Comparison of ENCODE assay signal across 19 mouse cellular contexts in the genomic region with DNA sequence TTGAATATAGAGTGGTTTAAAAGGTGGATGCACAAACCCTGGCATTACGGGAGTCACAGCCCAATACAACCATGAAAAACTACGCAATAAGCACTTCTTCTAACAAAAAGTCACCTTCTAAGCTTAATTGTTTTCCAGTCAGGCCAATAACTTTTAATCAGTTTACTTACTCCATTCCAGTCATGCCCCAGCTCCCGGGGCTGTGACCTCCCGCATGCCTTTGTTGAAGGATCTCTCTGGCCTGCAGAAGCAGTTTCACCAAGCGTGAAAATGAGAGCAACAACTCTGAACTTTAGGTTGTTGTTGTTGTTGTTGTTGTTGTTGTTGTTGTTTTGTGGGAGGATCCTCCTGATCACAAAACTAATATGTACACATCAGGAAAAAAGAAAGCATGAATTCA. TPM values are rescaled to one million over a fixed set of nuclear protein-coding genes. Genes with fewer than 3 reads are reported as not detected.
DNase-seq lines count a peak whose midpoint lies in the region; ATAC-seq and TF ChIP-seq lines count a peak whose summit lies in the region.
"Had no signal": no experiment of that assay in that cellular context is flagged by ENCODE, and none has a peak within 500 bp of the region (broad histone marks: within the 10 kb centered on the region; RNA-seq: fewer than 3 reads in every experiment).

No protein-coding gene starts in this region.

- no peaks in the 10 kb centered on the region for H3K36me3 ChIP-seq in kidney, adult 2 months (ENCODE audit: control insufficient read depth, insufficient read depth, low read length)
- H3K36me3 ChIP-seq in kidney, embryonic 16.5 days (ENCODE audit: insufficient read depth, low read length), result no peaks in the 10 kb centered on the region
- H3K36me3 ChIP-seq: embryonic facial prominence, embryonic 13.5 days; forebrain, embryonic 12.5 days; heart, embryonic 13.5 days; hindbrain, embryonic 13.5 days had no signal

- H3K4me3 ChIP-seq in kidney, adult 2 months (ENCODE audit: insufficient read depth, low read depth, low read length), result no peak overlapping the region
- H3K4me3 ChIP-seq in kidney, embryonic 16.5 days (ENCODE audit: low read length), result no peak overlapping the region
- H3K4me3 ChIP-seq: embryonic facial prominence, embryonic 13.5 days; forebrain, embryonic 12.5 days; gastrocnemius, adult 2 months; heart, embryonic 13.5 days; hindbrain, embryonic 13.5 days had no signal

- H3K9ac ChIP-seq in kidney, embryonic 16.5 days (replicated peaks; ENCODE audit: low read length), result no peak overlapping the region
- H3K9ac ChIP-seq: embryonic facial prominence, embryonic 13.5 days; forebrain, embryonic 12.5 days; heart, embryonic 13.5 days; hindbrain, embryonic 13.5 days had no signal

- H3K27ac ChIP-seq in kidney, adult 2 months (ENCODE audit: insufficient read depth, low read depth, low read length), result peak overlapping the region; percentile 89
- H3K27ac ChIP-seq in kidney, embryonic 16.5 days (ENCODE audit: low read length), result peak overlapping the region; percentile 39; the same call in 1 of the 2 replicates
- H3K27ac ChIP-seq: embryonic facial prominence, embryonic 13.5 days; forebrain, embryonic 12.5 days; gastrocnemius, adult 2 months; heart, embryonic 13.5 days; hindbrain, embryonic 13.5 days; hindbrain, postnatal 0 days had no signal

- no peaks in the 10 kb centered on the region for H3K27me3 ChIP-seq in kidney, adult 2 months (replicated peaks; ENCODE audit: control insufficient read depth, insufficient read depth, low read length)
- no peaks in the 10 kb centered on the region for H3K27me3 ChIP-seq in kidney, embryonic 16.5 days (ENCODE audit: insufficient read depth, low read length)
- H3K27me3 ChIP-seq: CH12.LX; embryonic facial prominence, embryonic 13.5 days; forebrain, embryonic 12.5 days; heart, embryonic 13.5 days; hindbrain, embryonic 13.5 days had no signal

- no peaks in the 10 kb centered on the region for H3K9me3 ChIP-seq in kidney, embryonic 16.5 days (ENCODE audit: low read length)
- H3K9me3 ChIP-seq: embryonic facial prominence, embryonic 13.5 days; forebrain, embryonic 12.5 days; heart, embryonic 13.5 days; hindbrain, embryonic 13.5 days had no signal

- 25% methylated on average over 5 of the region's 5 CpGs for WGBS in kidney, adult 2 months
- 32% methylated on average over 5 of the region's 5 CpGs for WGBS in kidney, embryonic 16.5 days

- no peak overlapping the region for H3K4me2 ChIP-seq in kidney, embryonic 16.5 days (replicated peaks; ENCODE audit: low read depth, low read length)
- H3K4me2 ChIP-seq: embryonic facial prominence, embryonic 13.5 days; forebrain, embryonic 12.5 days; heart, embryonic 13.5 days; hindbrain, embryonic 13.5 days had no signal

- H3K4me1 ChIP-seq in kidney, adult 2 months (ENCODE audit: control insufficient read depth, insufficient read depth, low read length), result peaks cover 22% of the 10 kb centered on the region; the same call in 1 of the 2 replicates
- H3K4me1 ChIP-seq in kidney, embryonic 16.5 days (ENCODE audit: insufficient read depth, low read length), result peaks cover 22% of the 10 kb centered on the region
- H3K4me1 ChIP-seq: embryonic facial prominence, embryonic 13.5 days; forebrain, embryonic 12.5 days; heart, embryonic 13.5 days; hindbrain, embryonic 13.5 days had no signal

- DNase-seq in Muller cell, postnatal 12 days (ENCODE audit: inconsistent ontology term), result peak; percentile 38
- peak; percentile 79 for DNase-seq in kidney, adult 2 months
- peak; percentile 51 to 78 for DNase-seq in kidney, postnatal 25 days
- no peak for DNase-seq in lung, postnatal 14 days
- DNase-seq in cerebellum, adult 11-12 months, result no peak
- no peak for DNase-seq in cerebellum, postnatal 25 days
- DNase-seq: adrenal gland, adult 8-10 months; adrenal gland, postnatal 36 days; cerebellum, adult 8-10 months; cerebellum, postnatal 36 days; gastrocnemius, adult 2 months; gastrocnemius, postnatal 25 days had no signal

- ATAC-seq in kidney, embryonic 16.5 days (ENCODE audit: low FRiP score, low TSS enrichment), result peak; percentile 73; the same call in 1 of the 2 replicates
- ATAC-seq: hindbrain, postnatal 0 days had no signal

- no peak for TF ChIP-seq CTCF in kidney, adult 2 months (conservative IDR thresholded peaks at IDR 0.05; ENCODE audit: insufficient read depth, insufficient read length, low read depth, low read length)

- no peak for TF ChIP-seq POLR2A in kidney, adult 2 months (IDR thresholded peaks at IDR 0.05; ENCODE audit: low read depth, low read length)

RNA-seq across cellular contexts. Expression of gene 0610040J01Rik, which starts 21.8 kb away (rescaled TPM):
- 50.1 and 57.6 TPM in 2 replicates for polyA plus RNA-seq in kidney, adult 2 months (2012; rRNA removed)
- polyA plus RNA-seq in kidney, embryonic 16.5 days (2015; fragmentation: Nextera tagmentation; extraction: Ambion mirVana), result 63.1 and 66.3 TPM in 2 replicates

Comparison
In these comparisons a context has a peak if more than half of its experiments do, and no peak if none do; other contexts are left out.
1. DNase-seq: peak in Muller cell, postnatal 12 days (single experiment), kidney, adult 2 months (single experiment) and kidney, postnatal 25 days (2 of 2); none in lung, postnatal 14 days (single experiment), cerebellum, adult 11-12 months (single experiment) and cerebellum, postnatal 25 days (0 of 2).